Mouse (Mus musculus) forebrain, postnatal 0 days (tissue): ENCODE data around the gene Arhgap19. TPM values are rescaled to one million over a fixed set of nuclear protein-coding genes. Genes with fewer than 3 reads are reported as not detected.

Experiments used
- ATAC-seq: fragments of 200-750 bp; cut with Nextera tagmentation; 2 replicates; pipeline ENCODE4 v1.8.0; 2017; ENCODE audit warnings: mild to moderate bottlenecking, moderate library complexity
- DNase-seq: peaks from one replicate; pipeline ENCODE4 v3.0.0-alpha.2; 2015
- H3K27ac ChIP-seq: fragments of 300-500 bp; sonication (generic); 2 replicates; pipeline ENCODE4 v1.5.1; 2014; ENCODE audit warnings: low read depth, mild to moderate bottlenecking, antibody characterized with exemption, low read length, moderate library complexity, mixed read lengths
- H3K27me3 ChIP-seq: fragments of 300-500 bp; sonication (generic); 2 replicates; pipeline ENCODE4 v1.6.1; 2014; ENCODE audit warnings: mild to moderate bottlenecking, low read length, mixed read lengths; ENCODE audit not compliant: insufficient read depth
- H3K36me3 ChIP-seq: fragments of 300-500 bp; sonication (generic); 2 replicates; pipeline ENCODE4 v1.6.1; 2014; ENCODE audit warnings: mild to moderate bottlenecking, moderate library complexity; ENCODE audit not compliant: insufficient read depth
- H3K4me1 ChIP-seq: fragments of 300-500 bp; sonication (generic); 2 replicates; pipeline ENCODE4 v1.6.1; 2014; ENCODE audit warnings: antibody characterized with exemption; ENCODE audit not compliant: insufficient read depth
- H3K4me2 ChIP-seq: fragments of 300-500 bp; sonication (generic); 2 replicates; pipeline ENCODE4 v1.6.1; 2014; ENCODE audit warnings: low read depth, mild to moderate bottlenecking, moderate library complexity
- H3K4me3 ChIP-seq: fragments of 300-500 bp; sonication (generic); 2 replicates; pipeline ENCODE4 v1.5.1; 2014; ENCODE audit warnings: low read depth, low read length, mixed read lengths
- H3K9ac ChIP-seq: fragments of 300-500 bp; sonication (generic); 2 replicates; pipeline ENCODE4 v1.6.1; 2014; ENCODE audit warnings: mild to moderate bottlenecking
- H3K9me3 ChIP-seq: fragments of 300-500 bp; sonication (generic); 2 replicates; pipeline ENCODE4 v1.6.1; 2016; ENCODE audit warnings: low read length
- CTCF ChIP-seq: sonication (generic); IDR thresholded peaks from 2 replicates; pipeline ENCODE4 v1.5.1; 2016; ENCODE audit warnings: antibody characterized with exemption, control low read depth, low read depth
- WGBS: fragments of 180-500 bp; shearing (Covaris S2); extraction: QIAGEN DNeasy Blood & Tissue Kit; methylation state at CpG from one replicate; pipeline ENCODE4 v1.1.7; 2014; 5-methylcytosine and 5-hydroxymethylcytosine counted together
- polyA plus RNA-seq: library from polyadenylated mRNA; unstranded; fragments of >200 nt; fragmentation: Nextera tagmentation; extraction: Ambion mirVana; gene quantifications from 2 replicates; pipeline ENCODE4 v1.2.1, GENCODE M21; 2015
- total RNA-seq: library from RNA; depleted of rRNA; stranded (reverse); fragments of >200 nt; gene quantifications from 2 replicates; pipeline ENCODE4 v1.2.3, GENCODE M21; 2014

Gene Arhgap19
- total and polyA plus RNA-seq, 2 experiments from 2014 or later, result 3.2 to 6.0 TPM

- no peak for TF ChIP-seq CTCF
- Histone ChIP-seq H3K4me1 (no peaks in the 10 kb centered on the region), H3K4me2 (no peak overlapping the region), H3K9ac (no peak overlapping the region), H3K4me3 (no peak overlapping the region), H3K9me3 (no peaks in the 10 kb centered on the region), H3K27ac (no peak overlapping the region), H3K27me3 (no peaks in the 10 kb centered on the region), H3K36me3 (no peaks in the 10 kb centered on the region)
- ATAC-seq (no peak), DNase-seq (no peak)
- 95% methylated on average over 10 of the region's 10 CpGs for WGBS
Measured at GRCm38 (mm10) chr19:41812525-41812924, 10.7 kb upstream of the Arhgap19 start.

GRCm38 (mm10) chr19:41810074-41810473 is 8.2 kb upstream of the Arhgap19 start:
- no peaks in the 10 kb centered on the region for H3K36me3 ChIP-seq
- WGBS, result 77% methylated on average over 5 of the region's 5 CpGs
- H3K9ac ChIP-seq, result no peak overlapping the region
- H3K27ac ChIP-seq, result no peak overlapping the region
- ATAC-seq (no peak), DNase-seq (no peak)
- H3K4me3 ChIP-seq, result no peak overlapping the region
- no peak overlapping the region for H3K4me2 ChIP-seq
- no peaks in the 10 kb centered on the region for H3K4me1 ChIP-seq
- no peaks in the 10 kb centered on the region for H3K27me3 ChIP-seq
- TF ChIP-seq CTCF, result no peak
- H3K9me3 ChIP-seq, result no peaks in the 10 kb centered on the region

GRCm38 (mm10) chr19:41808104-41808634 is 6.3 kb upstream of the Arhgap19 start:
- no peaks in the 10 kb centered on the region for H3K4me1 ChIP-seq
- DNase-seq (no peak), ATAC-seq (no peak)
- H3K4me3 ChIP-seq, result no peak overlapping the region
- TF ChIP-seq CTCF, result no peak
- WGBS, result 74% methylated on average over 8 of the region's 8 CpGs
- no peak overlapping the region for H3K4me2 ChIP-seq
- H3K9ac ChIP-seq, result no peak overlapping the region
- H3K27ac ChIP-seq, result no peak overlapping the region
- no peaks in the 10 kb centered on the region for H3K36me3 ChIP-seq
- no peaks in the 10 kb centered on the region for H3K9me3 ChIP-seq
- H3K27me3 ChIP-seq, result no peaks in the 10 kb centered on the region

GRCm38 (mm10) chr19:41807497-41807896 is 5.7 kb upstream of the Arhgap19 start:
- no peak for TF ChIP-seq CTCF
- WGBS, result 90% methylated on average over 9 of the region's 9 CpGs
- DNase-seq (no peak), ATAC-seq (no peak)
- H3K27me3 ChIP-seq, result no peaks in the 10 kb centered on the region
- H3K27ac ChIP-seq, result no peak overlapping the region
- H3K36me3 ChIP-seq, result no peaks in the 10 kb centered on the region
- no peak overlapping the region for H3K4me3 ChIP-seq
- no peak overlapping the region for H3K4me2 ChIP-seq
- H3K9ac ChIP-seq, result no peak overlapping the region
- no peaks in the 10 kb centered on the region for H3K9me3 ChIP-seq
- no peaks in the 10 kb centered on the region for H3K4me1 ChIP-seq

- H3K4me2 ChIP-seq, result no peak overlapping the region
- ATAC-seq (no peak), DNase-seq (no peak)
- no peak overlapping the region for H3K9ac ChIP-seq
- H3K9me3 ChIP-seq, result no peaks in the 10 kb centered on the region
- H3K27ac ChIP-seq, result no peak overlapping the region
- H3K4me3 ChIP-seq, result no peak overlapping the region
- 93% methylated on average over 4 of the region's 4 CpGs for WGBS
- H3K4me1 ChIP-seq, result no peaks in the 10 kb centered on the region
- no peaks in the 10 kb centered on the region for H3K36me3 ChIP-seq
- no peaks in the 10 kb centered on the region for H3K27me3 ChIP-seq
- peak; percentile 22; the same call in 1 of the 2 replicates for TF ChIP-seq CTCF
Measured at GRCm38 (mm10) chr19:41805831-41806230, 4.0 kb upstream of the Arhgap19 start.

- no peaks in the 10 kb centered on the region for H3K36me3 ChIP-seq
- no peak overlapping the region for H3K4me2 ChIP-seq
- H3K4me1 ChIP-seq, result no peaks in the 10 kb centered on the region
- no peak overlapping the region for H3K9ac ChIP-seq
- 40% methylated on average over 7 of the region's 7 CpGs for WGBS
- DNase-seq (peak; percentile 5), ATAC-seq (no peak)
- no peak overlapping the region for H3K4me3 ChIP-seq
- H3K27me3 ChIP-seq, result no peaks in the 10 kb centered on the region
- H3K9me3 ChIP-seq, result no peaks in the 10 kb centered on the region
- peak; percentile 51; the same call in 1 of the 2 replicates for TF ChIP-seq CTCF
- no peak overlapping the region for H3K27ac ChIP-seq
Measured at GRCm38 (mm10) chr19:41803322-41803721, 1.5 kb upstream of the Arhgap19 start.

GRCm38 (mm10) chr19:41800986-41801741 is 683 bp downstream of the Arhgap19 start:
- Histone ChIP-seq H3K36me3 (no peaks in the 10 kb centered on the region), H3K4me2 (peak overlapping the region; percentile 52), H3K9me3 (no peaks in the 10 kb centered on the region), H3K27me3 (no peaks in the 10 kb centered on the region), H3K4me3 (peak overlapping the region; percentile 65), H3K9ac (peak overlapping the region; percentile 55), H3K4me1 (no peaks in the 10 kb centered on the region), H3K27ac (no peak overlapping the region)
- no peak for TF ChIP-seq CTCF
- ATAC-seq (no peak), DNase-seq (no peak)
- WGBS, result 2% methylated on average over 26 of the region's 26 CpGs
